Mouse (Mus musculus) liver, embryonic 12.5 days (tissue): ENCODE measurements around the gene Sugt1. TPM values are rescaled to one million over a fixed set of nuclear protein-coding genes. Genes with fewer than 3 reads are reported as not detected.
A peak's percentile ranks its signal among the peaks of the same experiment; 100 is the strongest.

Experiments used
- ATAC-seq: fragments of 200-750 bp; cut with Nextera tagmentation; 2 replicates; pipeline ENCODE4 v1.8.0; 2017; ENCODE audit warnings: moderate number of reproducible peaks, mild to moderate bottlenecking, moderate library complexity
- H3K27ac ChIP-seq: fragments of 300-500 bp; sonication (generic); 2 replicates; pipeline ENCODE4 v1.5.1; 2016; ENCODE audit warnings: mild to moderate bottlenecking
- H3K27me3 ChIP-seq: fragments of 300-500 bp; sonication (generic); replicated peaks from 2 replicates; pipeline ENCODE4 v1.6.1; 2016; ENCODE audit warnings: mild to moderate bottlenecking, moderate library complexity
- H3K36me3 ChIP-seq: fragments of 300-500 bp; sonication (generic); 2 replicates; pipeline ENCODE4 v1.6.1; 2016; ENCODE audit warnings: mild to moderate bottlenecking, moderate library complexity
- H3K4me1 ChIP-seq: fragments of 300-500 bp; sonication (generic); 2 replicates; pipeline ENCODE4 v1.6.1; 2016
- H3K4me2 ChIP-seq: fragments of 300-500 bp; sonication (generic); 2 replicates; pipeline ENCODE4 v1.6.1; 2016; ENCODE audit warnings: mild to moderate bottlenecking, moderate library complexity
- H3K4me3 ChIP-seq: fragments of 300-500 bp; sonication (generic); 2 replicates; pipeline ENCODE4 v1.5.1; 2016; ENCODE audit warnings: mild to moderate bottlenecking, moderate library complexity
- H3K9ac ChIP-seq: fragments of 300-500 bp; sonication (generic); 2 replicates; pipeline ENCODE4 v1.6.1; 2016; ENCODE audit warnings: mild to moderate bottlenecking, moderate library complexity
- H3K9me3 ChIP-seq: fragments of 300-500 bp; sonication (generic); replicated peaks from 2 replicates; pipeline ENCODE4 v1.6.1; 2016; ENCODE audit warnings: mild to moderate bottlenecking, moderate library complexity
- WGBS: fragments of 180-500 bp; shearing (Covaris S2); methylation state at CpG from one replicate; pipeline ENCODE4 v1.1.7; 2016; ENCODE audit not compliant: insufficient replicate concordance; 5-methylcytosine and 5-hydroxymethylcytosine counted together
- polyA plus RNA-seq: library from polyadenylated mRNA; unstranded; fragments of >200 nt; fragmentation: Nextera tagmentation; extraction: Ambion mirVana; gene quantifications from 2 replicates; pipeline ENCODE4 v1.2.1, GENCODE M21; 2016

The Sugt1 gene
- polyA plus RNA-seq, 1 experiment from 2014 or later: 57.7 TPM

- ATAC-seq: no peak
- WGBS: 77% methylated on average over 8 of the region's 8 CpGs
- Histone ChIP-seq H3K27me3 (no peaks in the 10 kb centered on the region), H3K4me1 (peaks cover 12% of the 10 kb centered on the region), H3K9me3 (no peaks in the 10 kb centered on the region), H3K9ac (no peak overlapping the region), H3K27ac (no peak overlapping the region), H3K36me3 (peaks cover 77% of the 10 kb centered on the region), H3K4me3 (no peak overlapping the region), H3K4me2 (no peak overlapping the region)
Observed at GRCm38 (mm10) chr14:79617121-79617828, 29.8 kb downstream of the Sugt1 start.

GRCm38 (mm10) chr14:79619802-79620201, 32.3 kb downstream of the Sugt1 start:
- no peaks in the 10 kb centered on the region for H3K27me3 ChIP-seq
- no peaks in the 10 kb centered on the region for H3K9me3 ChIP-seq
- H3K36me3 ChIP-seq: peaks cover 73% of the 10 kb centered on the region
- WGBS: 87% methylated on average over 7 of the region's 7 CpGs
- peaks cover 12% of the 10 kb centered on the region for H3K4me1 ChIP-seq
- no peak overlapping the region for H3K27ac ChIP-seq
- ATAC-seq: no peak
- no peak overlapping the region for H3K9ac ChIP-seq
- H3K4me3 ChIP-seq: no peak overlapping the region
- no peak overlapping the region for H3K4me2 ChIP-seq

- Histone ChIP-seq H3K36me3 (peaks cover 78% of the 10 kb centered on the region), H3K27ac (0 out of 2 replicates have a peak overlapping the region, but pooled peaks have one; percentile 4), H3K27me3 (no peaks in the 10 kb centered on the region), H3K9ac (no peak overlapping the region), H3K4me1 (peaks cover 12% of the 10 kb centered on the region), H3K4me3 (no peak overlapping the region), H3K4me2 (no peak overlapping the region), H3K9me3 (no peaks in the 10 kb centered on the region)
- peak; percentile 44; the same call in 1 of the 2 replicates for ATAC-seq
- WGBS: 32% methylated on average over 3 of the region's 3 CpGs
Observed at GRCm38 (mm10) chr14:79621143-79621542, 33.7 kb downstream of the Sugt1 start.

- 92% methylated on average over 6 of the region's 6 CpGs for WGBS
- Histone ChIP-seq H3K4me1 (no peaks in the 10 kb centered on the region), H3K9me3 (no peaks in the 10 kb centered on the region), H3K4me2 (no peak overlapping the region), H3K27me3 (no peaks in the 10 kb centered on the region), H3K27ac (no peak overlapping the region), H3K36me3 (peaks cover 32% of the 10 kb centered on the region), H3K4me3 (no peak overlapping the region), H3K9ac (no peak overlapping the region)
- ATAC-seq: no peak
Observed at GRCm38 (mm10) chr14:79632330-79632729, 44.8 kb downstream of the Sugt1 start.

GRCm38 (mm10) chr14:79633196-79633595, 45.7 kb downstream of the Sugt1 start:
- H3K4me2 ChIP-seq: no peak overlapping the region
- H3K27ac ChIP-seq: no peak overlapping the region
- H3K4me1 ChIP-seq: no peaks in the 10 kb centered on the region
- WGBS: 76% methylated on average over 2 of the region's 2 CpGs
- H3K9ac ChIP-seq: no peak overlapping the region
- no peak for ATAC-seq
- H3K9me3 ChIP-seq: no peaks in the 10 kb centered on the region
- peaks cover 27% of the 10 kb centered on the region for H3K36me3 ChIP-seq
- no peak overlapping the region for H3K4me3 ChIP-seq
- no peaks in the 10 kb centered on the region for H3K27me3 ChIP-seq

- 69% methylated on average over 4 of the region's 4 CpGs for WGBS
- no peak overlapping the region for H3K4me2 ChIP-seq
- ATAC-seq: no peak
- H3K4me3 ChIP-seq: no peak overlapping the region
- H3K27me3 ChIP-seq: no peaks in the 10 kb centered on the region
- no peak overlapping the region for H3K9ac ChIP-seq
- H3K27ac ChIP-seq: no peak overlapping the region
- no peaks in the 10 kb centered on the region for H3K36me3 ChIP-seq
- H3K4me1 ChIP-seq: no peaks in the 10 kb centered on the region
- no peaks in the 10 kb centered on the region for H3K9me3 ChIP-seq
Observed at GRCm38 (mm10) chr14:79636814-79637213, 49.3 kb downstream of the Sugt1 start.

- H3K4me1 ChIP-seq: no peaks in the 10 kb centered on the region
- H3K4me3 ChIP-seq: no peak overlapping the region
- no peak overlapping the region for H3K4me2 ChIP-seq
- no peaks in the 10 kb centered on the region for H3K36me3 ChIP-seq
- no peak for ATAC-seq
- no peak overlapping the region for H3K27ac ChIP-seq
- H3K9ac ChIP-seq: no peak overlapping the region
- H3K9me3 ChIP-seq: no peaks in the 10 kb centered on the region
- peaks cover 16% of the 10 kb centered on the region; the same call in 1 of the 2 replicates for H3K27me3 ChIP-seq
- 65% methylated on average over 9 of the region's 9 CpGs for WGBS
Observed at GRCm38 (mm10) chr14:79642063-79642462, 54.6 kb downstream of the Sugt1 start.

- WGBS: 16% methylated on average over 11 of the region's 11 CpGs
- H3K36me3 ChIP-seq: no peaks in the 10 kb centered on the region
- H3K9me3 ChIP-seq: no peaks in the 10 kb centered on the region
- no peak for ATAC-seq
- no peak overlapping the region for H3K4me3 ChIP-seq
- H3K9ac ChIP-seq: no peak overlapping the region
- H3K4me2 ChIP-seq: no peak overlapping the region
- peaks cover 16% of the 10 kb centered on the region; the same call in 1 of the 2 replicates for H3K27me3 ChIP-seq
- no peaks in the 10 kb centered on the region for H3K4me1 ChIP-seq
- no peak overlapping the region for H3K27ac ChIP-seq
Observed at GRCm38 (mm10) chr14:79645378-79645777, 57.9 kb downstream of the Sugt1 start.

- Histone ChIP-seq H3K4me2 (no peak overlapping the region), H3K27ac (no peak overlapping the region), H3K9me3 (no peaks in the 10 kb centered on the region), H3K4me1 (no peaks in the 10 kb centered on the region), H3K27me3 (peaks cover 9% of the 10 kb centered on the region; the same call in 1 of the 2 replicates), H3K9ac (no peak overlapping the region), H3K4me3 (no peak overlapping the region), H3K36me3 (no peaks in the 10 kb centered on the region)
- ATAC-seq: no peak
- 43% methylated on average over 3 of the region's 3 CpGs for WGBS
Observed at GRCm38 (mm10) chr14:79649680-79650079, 62.2 kb downstream of the Sugt1 start.

GRCm38 (mm10) chr14:79652654-79653053, 65.2 kb downstream of the Sugt1 start:
- no peak overlapping the region for H3K27ac ChIP-seq
- no peak for ATAC-seq
- H3K9ac ChIP-seq: no peak overlapping the region
- no peaks in the 10 kb centered on the region for H3K27me3 ChIP-seq
- 47% methylated on average over 4 of the region's 4 CpGs for WGBS
- no peaks in the 10 kb centered on the region for H3K9me3 ChIP-seq
- H3K4me1 ChIP-seq: no peaks in the 10 kb centered on the region
- H3K4me2 ChIP-seq: no peak overlapping the region
- H3K4me3 ChIP-seq: no peak overlapping the region
- H3K36me3 ChIP-seq: no peaks in the 10 kb centered on the region

- H3K9me3 ChIP-seq: no peaks in the 10 kb centered on the region
- WGBS: 68% methylated on average over 5 of the region's 5 CpGs
- no peak overlapping the region for H3K27ac ChIP-seq
- no peak overlapping the region for H3K4me3 ChIP-seq
- peaks cover 22% of the 10 kb centered on the region for H3K27me3 ChIP-seq
- no peak overlapping the region for H3K9ac ChIP-seq
- no peaks in the 10 kb centered on the region for H3K36me3 ChIP-seq
- no peak for ATAC-seq
- H3K4me2 ChIP-seq: no peak overlapping the region
- H3K4me1 ChIP-seq: no peaks in the 10 kb centered on the region
Observed at GRCm38 (mm10) chr14:79658286-79658685, 70.8 kb downstream of the Sugt1 start.

GRCm38 (mm10) chr14:79658748-79659508, 71.4 kb downstream of the Sugt1 start:
- no peak for ATAC-seq
- Histone ChIP-seq H3K27ac (no peak overlapping the region), H3K27me3 (peaks cover 22% of the 10 kb centered on the region), H3K9me3 (no peaks in the 10 kb centered on the region), H3K9ac (no peak overlapping the region), H3K36me3 (no peaks in the 10 kb centered on the region), H3K4me1 (no peaks in the 10 kb centered on the region), H3K4me2 (no peak overlapping the region), H3K4me3 (no peak overlapping the region)
- WGBS: 67% methylated on average over 6 of the region's 6 CpGs
